Mouse (Mus musculus): Measurements from ENCODE around the gene Gm17660.

GRCm38 (mm10) chr5:104068751-104069150 lies 8.7 kb downstream of the Gm17660 start:
- TF ChIP-seq POLR2A (IDR thresholded peaks at IDR 0.05; ENCODE audit: borderline replicate concordance, low read depth, low read length) (no peak), CTCF (IDR thresholded peaks at IDR 0.05; ENCODE audit: low read depth, low read length) (0 out of 2 replicates have a peak, but pooled peaks have one; percentile 6)

All from bone marrow macrophage, adult 2 months (primary cell).